Mouse (Mus musculus): Measurements from ENCODE around the gene Rufy4. TPM values are rescaled to one million over a fixed set of nuclear protein-coding genes. Genes with fewer than 3 reads are reported as not detected.

The Rufy4 gene
- total and polyA plus RNA-seq, 3 experiments = not detected

- peaks cover 2 to 16% of the 10 kb centered on the region in 2 experiments; a peak in 2 of 4 replicates for H3K4me1 ChIP-seq (ENCODE audit: control insufficient read depth in 1 of 2, insufficient read depth in 2 of 2)
- in situ Hi-C loops (cut with MboI; ENCODE audit: low pct_ligation_motif_present, low pct_unique_long_range_greater_than_20kb, low sequenced_read_pairs) (no loop called here), dilution Hi-C loops (cut with MboI; ENCODE audit: extremely low pct_ligation_motif_present, extremely low pct_unique_long_range_greater_than_20kb, low sequenced_read_pairs) (no loop called here)
- peaks cover 84% of the 10 kb centered on the region for H3K27me3 ChIP-seq (replicated peaks)
- no peak overlapping the region for H3K9ac ChIP-seq (ENCODE audit: insufficient read depth, low read depth)
- TF ChIP-seq NRF1 (IDR thresholded peaks at IDR 0.05; ENCODE audit: low read depth, low read length) = no peak
- no peak for TF ChIP-seq JUND (conservative IDR thresholded peaks at IDR 0.05; ENCODE audit: low read depth, low read length)
- TF ChIP-seq PAX5 (IDR thresholded peaks at IDR 0.05; ENCODE audit: low read length) = no peak
- TF ChIP-seq BHLHE40 (IDR thresholded peaks at IDR 0.05; ENCODE audit: low read depth, low read length) = no peak
- no peak for TF ChIP-seq EP300 (IDR thresholded peaks at IDR 0.05; ENCODE audit: low read length)
- no peak for TF ChIP-seq GABPA (IDR thresholded peaks at IDR 0.05; ENCODE audit: insufficient replicate concordance, low read depth, low read length)
- no peak for TF ChIP-seq SMC3 (IDR thresholded peaks at IDR 0.05; ENCODE audit: low read depth, low read length)
- TF ChIP-seq KAT2A (IDR thresholded peaks at IDR 0.05; ENCODE audit: insufficient replicate concordance, low read length) = no peak
- no peak overlapping the region for H3K27ac ChIP-seq (ENCODE audit: insufficient read depth, low read depth)
- H3K4me2 ChIP-seq (ENCODE audit: insufficient read depth, low read depth, poor library complexity, severe bottlenecking) = no peak overlapping the region
- DNase-seq (ENCODE audit: extremely low read depth) = no peak
- no peaks in the 10 kb centered on the region for H3K79me2 ChIP-seq (replicated peaks; ENCODE audit: control insufficient read depth, extremely low read depth, insufficient read depth, poor library complexity, severe bottlenecking)
- no peaks in the 10 kb centered on the region for H3K36me3 ChIP-seq (replicated peaks in 1 of 2; ENCODE audit: control insufficient read depth in 1 of 2, insufficient read depth in 1 of 2, low read length in 1 of 2)
- H3K4me3 ChIP-seq (replicated peaks in 1 of 3; ENCODE audit: low read depth in 2 of 3, low read length in 2 of 3, poor library complexity in 1 of 3) = no peak overlapping the region
- no peaks in the 10 kb centered on the region for H3K9me3 ChIP-seq (replicated peaks; ENCODE audit: low read length)
Measured at GRCm38 (mm10) chr1:74123215-74123614, 2.1 kb upstream of the Rufy4 start.

GRCm38 (mm10) chr1:74124021-74124981 is 1.0 kb upstream of the Rufy4 start, which contains the start of gene Tns1:
Gene Tns1 (minus strand): TSS chr1:74124449.
- Histone ChIP-seq H3K4me2 (ENCODE audit: insufficient read depth, low read depth, poor library complexity, severe bottlenecking) (peak within 1 kb of the TSS; percentile 90), H3K9ac (ENCODE audit: insufficient read depth, low read depth) (no peak within 1 kb of the TSS), H3K4me1 (ENCODE audit: control insufficient read depth in 1 of 2, insufficient read depth in 2 of 2) (peaks cover 2 to 12% of the 10 kb centered on the region in 2 experiments; a peak in 2 of 4 replicates), H3K4me3 (replicated peaks in 1 of 3; ENCODE audit: low read depth in 2 of 3, low read length in 2 of 3, poor library complexity in 1 of 3) (peak within 1 kb of the TSS in 2 of 3 experiments; percentile 10 to 19), H3K27ac (ENCODE audit: insufficient read depth, low read depth) (no peak within 1 kb of the TSS), H3K27me3 (replicated peaks) (peaks cover 83% of the 10 kb centered on the region), H3K9me3 (replicated peaks; ENCODE audit: low read length) (no peaks in the 10 kb centered on the region), H3K36me3 (replicated peaks in 1 of 2; ENCODE audit: control insufficient read depth in 1 of 2, insufficient read depth in 1 of 2, low read length in 1 of 2) (no peaks in the 10 kb centered on the region), H3K79me2 (replicated peaks; ENCODE audit: control insufficient read depth, extremely low read depth, insufficient read depth, poor library complexity, severe bottlenecking) (no peaks in the 10 kb centered on the region)
- no peak for DNase-seq (ENCODE audit: extremely low read depth)
- dilution Hi-C loops (cut with MboI; ENCODE audit: extremely low pct_ligation_motif_present, extremely low pct_unique_long_range_greater_than_20kb, low sequenced_read_pairs) (no loop called here), in situ Hi-C loops (cut with MboI; ENCODE audit: low pct_ligation_motif_present, low pct_unique_long_range_greater_than_20kb, low sequenced_read_pairs) (no loop called here)
- no peak for TF ChIP-seq CTCF (conservative IDR thresholded peaks at IDR 0.05 in 1 of 2, IDR thresholded peaks at IDR 0.05 in 1 of 2; ENCODE audit: low read depth in 2 of 2, low read length in 2 of 2)
- TF ChIP-seq JUND (conservative IDR thresholded peaks at IDR 0.05; ENCODE audit: low read depth, low read length) = no peak
- no peak for TF ChIP-seq TCF12 (IDR thresholded peaks at IDR 0.05; ENCODE audit: low read depth, low read length)
- no peak for TF ChIP-seq POLR2AphosphoS2 (IDR thresholded peaks at IDR 0.05; ENCODE audit: low read depth, low read length)
- TF ChIP-seq ZMIZ1 (IDR thresholded peaks at IDR 0.05; ENCODE audit: low read depth, low read length) = no peak
- no peak for TF ChIP-seq MAX (IDR thresholded peaks at IDR 0.05; ENCODE audit: low read length)
- TF ChIP-seq NELFE (IDR thresholded peaks at IDR 0.05; ENCODE audit: low read depth, low read length) = no peak
- TF ChIP-seq BHLHE40 (IDR thresholded peaks at IDR 0.05; ENCODE audit: low read depth, low read length) = no peak
- TF ChIP-seq CHD1 (IDR thresholded peaks at IDR 0.05; ENCODE audit: low read depth, low read length) = no peak
- TF ChIP-seq GABPA (IDR thresholded peaks at IDR 0.05; ENCODE audit: insufficient replicate concordance, low read depth, low read length) = no peak
- TF ChIP-seq RAD21 (IDR thresholded peaks at IDR 0.05; ENCODE audit: low read depth, low read length) = no peak
- no peak for TF ChIP-seq MXI1 (IDR thresholded peaks at IDR 0.05; ENCODE audit: low read depth, low read length)
- no peak for TF ChIP-seq CHD2 (IDR thresholded peaks at IDR 0.05; ENCODE audit: low read length)
- TF ChIP-seq ETS1 (conservative IDR thresholded peaks at IDR 0.05; ENCODE audit: low read depth, low read length) = no peak
- no peak for TF ChIP-seq ZC3H11A (IDR thresholded peaks at IDR 0.05; ENCODE audit: low read depth, low read length)
- no peak for TF ChIP-seq ZKSCAN1 (IDR thresholded peaks at IDR 0.05; ENCODE audit: borderline replicate concordance, low read depth, low read length)
- no peak for TF ChIP-seq SMC3 (IDR thresholded peaks at IDR 0.05; ENCODE audit: low read depth, low read length)
- no peak for TF ChIP-seq IRF4 (IDR thresholded peaks at IDR 0.05; ENCODE audit: low read depth, low read length)
- no peak for TF ChIP-seq UBTF (IDR thresholded peaks at IDR 0.05; ENCODE audit: low read depth, low read length)

Data from CH12.LX (cell line).